Comparison of ENCODE assay signal across 7 mouse cellular contexts in genomic region chr14:54516710-54517310, GRCm38 (mm10). TPM values are rescaled to one million over a fixed set of nuclear protein-coding genes. Genes with fewer than 3 reads are reported as not detected.
A peak's percentile ranks its signal among the peaks of the same experiment; 100 is the strongest.
DNase-seq lines count a peak whose midpoint lies in the region; ATAC-seq and TF ChIP-seq lines count a peak whose summit lies in the region.

No protein-coding gene starts in this region.

- 0 out of 2 replicates have a peak, but pooled peaks have one; percentile 1 for TF ChIP-seq CTCF in lung, postnatal 0 days (IDR thresholded peaks at IDR 0.05)

- DNase-seq in lung, postnatal 0 days (ENCODE audit: low spot score): peak; percentile 20
- no peak for DNase-seq in lung, postnatal 10 days
- DNase-seq in forebrain, embryonic 11.5 days (ENCODE audit: low spot score): no peak
- no peak for DNase-seq in retina, postnatal 1 day
- DNase-seq in kidney, postnatal 14 days: no peak

- TF ChIP-seq EP300 in lung, postnatal 0 days (IDR thresholded peaks at IDR 0.05): peak; percentile 12; the same call in 1 of the 2 replicates

- WGBS in lung, postnatal 0 days: 6% methylated on average over 17 of the region's 17 CpGs
- WGBS in forebrain, embryonic 11.5 days: 5% methylated on average over 17 of the region's 17 CpGs
- WGBS in limb, embryonic 13.5 days: 6% methylated on average over 17 of the region's 17 CpGs
- 3% methylated on average over 17 of the region's 17 CpGs for WGBS in stomach, embryonic 15.5 days

- peak overlapping the region; percentile 68 for H3K4me3 ChIP-seq in lung, postnatal 0 days (ENCODE audit: low read depth, low read length)
- H3K4me3 ChIP-seq in forebrain, embryonic 11.5 days (ENCODE audit: low read depth, low read length): peak overlapping the region; percentile 72
- peak overlapping the region; percentile 60 for H3K4me3 ChIP-seq in limb, embryonic 13.5 days
- peak overlapping the region; percentile 69 for H3K4me3 ChIP-seq in stomach, embryonic 15.5 days (replicated peaks)

- peaks cover 8% of the 10 kb centered on the region; the same call in 1 of the 2 replicates for H3K4me1 ChIP-seq in lung, postnatal 0 days (ENCODE audit: insufficient read depth, low read depth, low read length)
- H3K4me1 ChIP-seq in forebrain, embryonic 11.5 days (replicated peaks; ENCODE audit: control insufficient read depth, insufficient read depth, low read length): peaks cover 8% of the 10 kb centered on the region; the same call in 1 of the 2 replicates
- H3K4me1 ChIP-seq in limb, embryonic 13.5 days: peaks cover 13% of the 10 kb centered on the region
- peaks cover 6% of the 10 kb centered on the region for H3K4me1 ChIP-seq in stomach, embryonic 15.5 days

- H3K4me2 ChIP-seq in lung, postnatal 0 days (replicated peaks; ENCODE audit: low read depth, low read length): peak overlapping the region; percentile 70
- H3K4me2 ChIP-seq in forebrain, embryonic 11.5 days (ENCODE audit: low read depth, low read length, severe bottlenecking): peak overlapping the region; percentile 66
- peak overlapping the region; percentile 83 for H3K4me2 ChIP-seq in limb, embryonic 13.5 days (replicated peaks)
- peak overlapping the region; percentile 67 for H3K4me2 ChIP-seq in stomach, embryonic 15.5 days

- no peak for ATAC-seq in lung, postnatal 0 days
- ATAC-seq in forebrain, embryonic 11.5 days (replicated peaks; ENCODE audit: low FRiP score): no peak
- peak; percentile 66 for ATAC-seq in limb, embryonic 13.5 days (ENCODE audit: low FRiP score, low read depth)
- ATAC-seq in stomach, embryonic 15.5 days (ENCODE audit: insufficient read depth, low FRiP score, low read depth): peak; percentile 27

- H3K36me3 ChIP-seq in lung, postnatal 0 days (ENCODE audit: insufficient read depth, low read length): peaks cover 20% of the 10 kb centered on the region
- peaks cover 26% of the 10 kb centered on the region for H3K36me3 ChIP-seq in forebrain, embryonic 11.5 days (ENCODE audit: control insufficient read depth, insufficient read depth, low read length)
- H3K36me3 ChIP-seq in limb, embryonic 13.5 days: peaks cover 37% of the 10 kb centered on the region
- peaks cover 30% of the 10 kb centered on the region for H3K36me3 ChIP-seq in stomach, embryonic 15.5 days

- no peaks in the 10 kb centered on the region for H3K27me3 ChIP-seq in lung, postnatal 0 days (replicated peaks; ENCODE audit: insufficient read depth, low read length)
- H3K27me3 ChIP-seq in forebrain, embryonic 11.5 days (ENCODE audit: control insufficient read depth, insufficient read depth, low read length): no peaks in the 10 kb centered on the region
- H3K27me3 ChIP-seq in limb, embryonic 13.5 days: no peaks in the 10 kb centered on the region
- H3K27me3 ChIP-seq in stomach, embryonic 15.5 days (replicated peaks): no peaks in the 10 kb centered on the region

- H3K9ac ChIP-seq in lung, postnatal 0 days (replicated peaks; ENCODE audit: low read depth): peak overlapping the region; percentile 69
- peak overlapping the region; percentile 82 for H3K9ac ChIP-seq in forebrain, embryonic 11.5 days (ENCODE audit: low read length)
- H3K9ac ChIP-seq in limb, embryonic 13.5 days: peak overlapping the region; percentile 81
- peak overlapping the region; percentile 57 for H3K9ac ChIP-seq in stomach, embryonic 15.5 days

- no peaks in the 10 kb centered on the region for H3K9me3 ChIP-seq in lung, postnatal 0 days (ENCODE audit: low read length)
- H3K9me3 ChIP-seq in forebrain, embryonic 11.5 days (ENCODE audit: control insufficient read depth, low read length): peaks cover 5% of the 10 kb centered on the region; the same call in 1 of the 2 replicates
- peaks cover 8% of the 10 kb centered on the region; the same call in 1 of the 2 replicates for H3K9me3 ChIP-seq in limb, embryonic 13.5 days
- H3K9me3 ChIP-seq in stomach, embryonic 15.5 days: no peaks in the 10 kb centered on the region

- H3K27ac ChIP-seq in lung, postnatal 0 days (ENCODE audit: low read length): peak overlapping the region; percentile 80
- peak overlapping the region; percentile 53; the same call in 1 of the 2 replicates for H3K27ac ChIP-seq in forebrain, embryonic 11.5 days (ENCODE audit: low read depth, low read length)
- peak overlapping the region; percentile 67 for H3K27ac ChIP-seq in limb, embryonic 13.5 days
- peak overlapping the region; percentile 68; the same call in 1 of the 2 replicates for H3K27ac ChIP-seq in stomach, embryonic 15.5 days

RNA-seq across cellular contexts. Expression of gene Prmt5, which starts 0.5 kb away (rescaled TPM):
- polyA plus RNA-seq in lung, postnatal 0 days (2015; fragmentation: Nextera tagmentation; extraction: Ambion mirVana): 21.2 and 24.3 TPM in 2 replicates
- 142 and 151 TPM in 2 replicates for polyA plus RNA-seq in forebrain, embryonic 11.5 days (2014; fragmentation: Nextera tagmentation; extraction: Ambion mirVana)
- 86.1 and 93.1 TPM in 2 replicates for polyA plus RNA-seq in limb, embryonic 13.5 days (2015; fragmentation: Nextera tagmentation; extraction: Ambion mirVana)
- 66.6 and 71.7 TPM in 2 replicates for polyA plus RNA-seq in stomach, embryonic 15.5 days (2015; fragmentation: Nextera tagmentation; extraction: Ambion mirVana)

RNA-seq across cellular contexts. Expression of gene Haus4, which starts 37.6 kb away (rescaled TPM):
- 22.1 and 24.2 TPM in 2 replicates for polyA plus RNA-seq in lung, postnatal 0 days (2015; fragmentation: Nextera tagmentation; extraction: Ambion mirVana)
- polyA plus RNA-seq in forebrain, embryonic 11.5 days (2014; fragmentation: Nextera tagmentation; extraction: Ambion mirVana): 50.6 and 55.5 TPM in 2 replicates
- 51.0 and 52.3 TPM in 2 replicates for polyA plus RNA-seq in limb, embryonic 13.5 days (2015; fragmentation: Nextera tagmentation; extraction: Ambion mirVana)
- 48.3 and 49.3 TPM in 2 replicates for polyA plus RNA-seq in stomach, embryonic 15.5 days (2015; fragmentation: Nextera tagmentation; extraction: Ambion mirVana)

RNA-seq across cellular contexts. Expression of gene Rem2, which starts 40.9 kb away (rescaled TPM):
- polyA plus RNA-seq in lung, postnatal 0 days (2015; fragmentation: Nextera tagmentation; extraction: Ambion mirVana): 11.9 and 16.0 TPM in 2 replicates
- 18.8 and 19.8 TPM in 2 replicates for polyA plus RNA-seq in forebrain, embryonic 11.5 days (2014; fragmentation: Nextera tagmentation; extraction: Ambion mirVana)
- 2.8 and 3.2 TPM in 2 replicates for polyA plus RNA-seq in limb, embryonic 13.5 days (2015; fragmentation: Nextera tagmentation; extraction: Ambion mirVana)
- 1.6 and 2.3 TPM in 2 replicates for polyA plus RNA-seq in stomach, embryonic 15.5 days (2015; fragmentation: Nextera tagmentation; extraction: Ambion mirVana)

RNA-seq across cellular contexts. Expression of gene Lrp10, which starts 52.9 kb away (rescaled TPM):
- polyA plus RNA-seq in lung, postnatal 0 days (2015; fragmentation: Nextera tagmentation; extraction: Ambion mirVana): 92.5 and 96.5 TPM in 2 replicates
- polyA plus RNA-seq in forebrain, embryonic 11.5 days (2014; fragmentation: Nextera tagmentation; extraction: Ambion mirVana): 28.8 and 29.9 TPM in 2 replicates
- polyA plus RNA-seq in limb, embryonic 13.5 days (2015; fragmentation: Nextera tagmentation; extraction: Ambion mirVana): 31.0 and 34.4 TPM in 2 replicates
- polyA plus RNA-seq in stomach, embryonic 15.5 days (2015; fragmentation: Nextera tagmentation; extraction: Ambion mirVana): 49.6 and 51.9 TPM in 2 replicates

Comparison
In these comparisons a context has a peak if more than half of its experiments do, and no peak if none do; other contexts are left out.
1. ATAC-seq: peak in limb, embryonic 13.5 days (single experiment) and stomach, embryonic 15.5 days (single experiment); none in lung, postnatal 0 days (single experiment) and forebrain, embryonic 11.5 days (single experiment).
2. Peak in every context shown above with its lines, with median percentiles within 50 percentile points of each other: H3K27ac ChIP-seq, H3K4me2 ChIP-seq, H3K4me3 ChIP-seq and H3K9ac ChIP-seq.